Mouse (Mus musculus): Measurements from ENCODE around the gene Myo1g. TPM values are rescaled to one million over a fixed set of nuclear protein-coding genes. Genes with fewer than 3 reads are reported as not detected.

Myo1g gene
- polyA plus RNA-seq, 1 experiment from 2014 or later, result 6.8 TPM

DNA sequence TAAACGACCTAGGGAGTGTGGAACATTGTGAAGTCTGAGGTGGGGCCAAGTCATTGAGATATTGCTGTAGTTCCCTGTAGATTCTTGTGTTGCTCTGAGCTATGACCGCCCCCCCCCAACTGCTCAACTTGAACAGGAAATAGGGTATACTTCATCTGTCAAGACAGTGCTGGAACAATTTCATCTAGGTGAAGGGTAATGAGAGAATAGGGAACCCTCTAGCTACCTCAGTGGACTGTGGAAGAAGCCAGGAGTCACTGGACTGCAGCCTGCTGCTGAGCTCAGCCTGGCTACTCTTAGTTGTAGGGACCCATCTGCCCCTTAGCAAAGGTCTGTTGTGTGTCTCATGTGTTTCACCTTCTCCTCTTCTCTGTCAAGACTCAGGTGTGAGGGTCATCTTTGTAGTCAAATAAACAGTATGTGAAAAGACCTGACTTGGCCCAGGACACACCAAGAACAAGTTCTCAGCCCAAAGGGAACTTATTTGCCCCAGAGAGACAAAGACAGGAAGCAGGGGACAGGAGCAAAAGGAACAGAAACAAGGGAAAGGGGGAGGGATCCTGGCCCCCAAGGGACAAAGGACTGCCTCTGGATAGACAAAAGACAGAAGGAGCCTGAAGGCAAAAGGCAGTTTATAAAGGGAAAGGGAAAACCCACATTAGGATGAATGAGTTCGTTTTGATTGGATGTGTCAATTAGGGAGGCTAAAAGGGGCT lies 36.4 kb downstream of the Myo1g start:
- Histone ChIP-seq H3K4me3 (ENCODE audit: low read length) (no peak overlapping the region), H3K9ac (ENCODE audit: low read length) (no peak overlapping the region), H3K4me1 (ENCODE audit: control insufficient read depth, insufficient read depth, low read length) (no peaks in the 10 kb centered on the region), H3K9me3 (replicated peaks; ENCODE audit: control insufficient read depth, low read length) (no peaks in the 10 kb centered on the region), H3K4me2 (ENCODE audit: low read depth, low read length) (no peak overlapping the region), H3K27me3 (ENCODE audit: control insufficient read depth, insufficient read depth, low read length) (no peaks in the 10 kb centered on the region), H3K36me3 (ENCODE audit: control insufficient read depth, insufficient read depth) (no peaks in the 10 kb centered on the region), H3K27ac (ENCODE audit: low read length) (peak overlapping the region; percentile 33; the same call in 1 of the 2 replicates)
- WGBS, result 52% methylated on average over 3 of the region's 3 CpGs
- ATAC-seq (replicated peaks; ENCODE audit: extremely low read depth, insufficient read depth, low FRiP score), result no peak; the same call in 1 of the 2 replicates

DNA sequence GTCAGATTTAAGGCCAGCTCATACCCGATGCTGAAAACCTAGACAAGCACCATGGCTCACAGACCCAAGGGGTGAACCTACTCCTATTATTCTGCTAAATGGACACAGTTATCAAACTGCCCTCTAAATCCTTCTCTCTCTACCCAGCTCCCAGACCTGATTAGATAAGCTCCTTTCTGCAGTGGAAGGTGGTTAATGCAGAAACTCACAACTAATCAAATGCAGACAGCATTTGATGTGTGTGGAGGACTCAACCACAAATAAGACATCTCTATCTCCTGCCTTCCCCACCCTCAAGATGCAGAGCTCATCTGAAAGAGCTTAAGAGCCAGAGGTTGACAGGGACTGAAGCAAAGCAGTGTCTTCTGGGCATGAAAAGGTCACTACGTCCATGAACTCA lies 37.7 kb downstream of the Myo1g start:
- no peak overlapping the region for H3K27ac ChIP-seq (ENCODE audit: low read length)
- 70% methylated on average over 2 of the region's 2 CpGs for WGBS
- H3K9me3 ChIP-seq (replicated peaks; ENCODE audit: control insufficient read depth, low read length), result no peaks in the 10 kb centered on the region
- H3K4me1 ChIP-seq (ENCODE audit: control insufficient read depth, insufficient read depth, low read length), result no peaks in the 10 kb centered on the region
- no peak overlapping the region for H3K9ac ChIP-seq (ENCODE audit: low read length)
- H3K4me3 ChIP-seq (ENCODE audit: low read length), result no peak overlapping the region
- H3K4me2 ChIP-seq (ENCODE audit: low read depth, low read length), result no peak overlapping the region
- no peak for ATAC-seq (replicated peaks; ENCODE audit: extremely low read depth, insufficient read depth, low FRiP score)
- H3K27me3 ChIP-seq (ENCODE audit: control insufficient read depth, insufficient read depth, low read length), result no peaks in the 10 kb centered on the region
- H3K36me3 ChIP-seq (ENCODE audit: control insufficient read depth, insufficient read depth), result no peaks in the 10 kb centered on the region

DNA sequence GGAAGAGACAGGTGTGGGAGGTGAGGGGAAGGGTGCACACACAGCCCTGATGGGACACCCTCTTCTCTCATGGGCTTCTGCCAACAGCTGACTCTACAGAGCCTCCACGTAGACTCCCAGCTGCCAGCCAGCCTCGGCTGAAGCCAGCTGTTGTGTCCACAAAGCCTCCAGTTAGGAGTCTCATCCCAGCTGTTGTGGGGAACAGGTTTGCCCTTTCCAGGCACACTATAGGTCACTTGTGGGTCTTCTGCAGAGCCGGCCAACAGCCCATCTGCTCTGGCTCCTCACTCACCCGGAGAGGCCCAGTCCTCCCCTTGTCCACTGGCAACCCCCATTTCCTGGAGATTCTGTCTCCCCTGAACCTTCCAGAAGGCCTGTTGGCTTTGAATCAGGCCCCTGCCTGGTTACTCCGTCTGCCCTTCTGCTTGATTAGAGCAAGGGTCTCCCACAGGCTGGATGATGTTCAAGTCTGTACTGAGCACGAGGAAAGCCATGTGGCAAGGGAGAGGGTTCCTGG lies 39.0 kb downstream of the Myo1g start:
- 46% methylated on average over 6 of the region's 6 CpGs for WGBS
- Histone ChIP-seq H3K27me3 (ENCODE audit: control insufficient read depth, insufficient read depth, low read length) (no peaks in the 10 kb centered on the region), H3K9ac (ENCODE audit: low read length) (no peak overlapping the region), H3K4me3 (ENCODE audit: low read length) (no peak overlapping the region), H3K9me3 (replicated peaks; ENCODE audit: control insufficient read depth, low read length) (no peaks in the 10 kb centered on the region), H3K36me3 (ENCODE audit: control insufficient read depth, insufficient read depth) (no peaks in the 10 kb centered on the region), H3K4me2 (ENCODE audit: low read depth, low read length) (no peak overlapping the region), H3K27ac (ENCODE audit: low read length) (no peak overlapping the region), H3K4me1 (ENCODE audit: control insufficient read depth, insufficient read depth, low read length) (no peaks in the 10 kb centered on the region)
- no peak for ATAC-seq (replicated peaks; ENCODE audit: extremely low read depth, insufficient read depth, low FRiP score)

DNA sequence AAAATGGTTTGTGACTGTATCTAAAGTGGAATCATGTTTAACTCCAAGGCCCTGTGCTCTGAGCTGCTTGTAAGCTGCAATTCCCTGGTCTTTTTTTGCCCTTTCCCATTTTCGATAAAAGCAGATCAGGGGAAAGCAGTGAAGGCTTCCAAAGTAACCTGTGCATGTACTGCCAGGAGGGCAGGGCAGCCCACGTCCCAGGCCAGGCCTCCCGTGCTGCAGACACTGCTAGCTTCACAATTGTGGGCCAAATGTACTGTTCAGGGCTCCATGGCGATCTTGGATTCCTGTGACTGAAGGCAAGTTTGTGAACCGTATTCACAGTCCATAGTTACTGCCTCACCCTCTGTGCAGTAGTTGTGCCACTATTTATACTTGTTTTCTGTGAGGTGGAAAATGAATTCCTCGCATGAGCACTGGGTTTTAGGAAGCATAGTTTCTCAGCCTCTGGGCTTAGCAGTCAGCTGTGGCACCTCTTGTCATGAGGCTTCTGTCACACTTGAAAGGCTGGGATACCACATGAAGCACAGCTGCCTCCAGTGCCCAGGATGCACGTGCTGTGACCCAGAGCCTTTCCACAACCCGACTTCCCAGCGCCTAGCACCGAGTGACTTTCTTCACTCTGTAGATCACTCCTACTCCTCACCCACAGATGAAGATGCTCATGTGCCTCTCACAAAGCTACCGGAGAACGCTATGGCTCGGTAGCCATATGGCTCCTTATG lies 39.9 kb downstream of the Myo1g start:
- WGBS, result 75% methylated on average over 13 of the region's 13 CpGs
- Histone ChIP-seq H3K4me3 (ENCODE audit: low read length) (no peak overlapping the region), H3K36me3 (ENCODE audit: control insufficient read depth, insufficient read depth) (no peaks in the 10 kb centered on the region), H3K27me3 (ENCODE audit: control insufficient read depth, insufficient read depth, low read length) (no peaks in the 10 kb centered on the region), H3K4me1 (ENCODE audit: control insufficient read depth, insufficient read depth, low read length) (no peaks in the 10 kb centered on the region), H3K4me2 (ENCODE audit: low read depth, low read length) (no peak overlapping the region), H3K9ac (ENCODE audit: low read length) (no peak overlapping the region), H3K27ac (ENCODE audit: low read length) (no peak overlapping the region), H3K9me3 (replicated peaks; ENCODE audit: control insufficient read depth, low read length) (no peaks in the 10 kb centered on the region)
- ATAC-seq (replicated peaks; ENCODE audit: extremely low read depth, insufficient read depth, low FRiP score), result no peak

DNA sequence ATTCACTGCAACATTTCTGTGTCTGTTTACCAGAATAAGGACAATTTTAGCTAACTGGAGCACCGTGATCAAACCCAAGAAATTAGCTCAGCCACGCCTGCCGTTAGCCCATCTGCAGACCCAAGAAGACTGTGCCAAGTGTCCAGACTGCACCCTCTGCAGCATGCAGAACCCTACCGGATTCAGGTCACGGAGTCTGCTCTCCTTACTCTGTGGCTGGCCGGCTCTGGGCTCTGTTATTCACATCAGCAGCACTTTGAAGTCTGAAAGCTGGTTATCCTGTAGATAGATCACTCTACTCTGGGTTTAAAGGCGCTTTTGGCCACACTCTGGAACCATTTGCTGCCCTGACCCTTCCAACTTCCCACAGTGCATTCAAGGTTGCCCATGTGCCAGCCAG lies 40.6 kb downstream of the Myo1g start:
- Histone ChIP-seq H3K4me2 (ENCODE audit: low read depth, low read length) (no peak overlapping the region), H3K36me3 (ENCODE audit: control insufficient read depth, insufficient read depth) (no peaks in the 10 kb centered on the region), H3K27ac (ENCODE audit: low read length) (no peak overlapping the region), H3K4me1 (ENCODE audit: control insufficient read depth, insufficient read depth, low read length) (no peaks in the 10 kb centered on the region), H3K4me3 (ENCODE audit: low read length) (no peak overlapping the region), H3K9ac (ENCODE audit: low read length) (no peak overlapping the region), H3K27me3 (ENCODE audit: control insufficient read depth, insufficient read depth, low read length) (no peaks in the 10 kb centered on the region), H3K9me3 (replicated peaks; ENCODE audit: control insufficient read depth, low read length) (no peaks in the 10 kb centered on the region)
- WGBS, result 67% methylated on average over 7 of the region's 7 CpGs
- no peak for ATAC-seq (replicated peaks; ENCODE audit: extremely low read depth, insufficient read depth, low FRiP score)

DNA sequence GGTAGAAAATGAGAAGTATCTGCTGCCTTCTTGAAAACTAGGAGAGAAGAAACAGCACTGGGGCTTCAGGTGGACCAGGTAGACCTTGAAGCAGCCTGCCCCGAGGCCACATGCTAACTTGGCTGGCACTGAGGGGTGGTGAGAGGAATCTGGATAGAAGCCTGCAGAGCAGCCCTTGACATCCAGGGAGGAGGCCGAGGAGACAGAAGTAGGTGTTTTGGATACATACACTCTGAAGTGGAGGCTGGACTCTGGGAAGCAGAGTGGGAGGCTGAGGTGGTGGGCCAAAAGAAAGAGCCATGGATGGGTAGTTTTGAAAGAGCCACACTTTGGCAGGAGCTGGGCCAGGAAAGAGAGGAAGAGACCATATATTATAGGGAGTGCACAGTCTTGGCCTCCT lies 41.5 kb downstream of the Myo1g start:
- ATAC-seq (replicated peaks; ENCODE audit: extremely low read depth, insufficient read depth, low FRiP score), result no peak
- Histone ChIP-seq H3K4me1 (ENCODE audit: control insufficient read depth, insufficient read depth, low read length) (peaks cover under 1% of the 10 kb centered on the region), H3K9me3 (replicated peaks; ENCODE audit: control insufficient read depth, low read length) (no peaks in the 10 kb centered on the region), H3K9ac (ENCODE audit: low read length) (no peak overlapping the region), H3K4me2 (ENCODE audit: low read depth, low read length) (no peak overlapping the region), H3K27ac (ENCODE audit: low read length) (no peak overlapping the region), H3K27me3 (ENCODE audit: control insufficient read depth, insufficient read depth, low read length) (no peaks in the 10 kb centered on the region), H3K4me3 (ENCODE audit: low read length) (no peak overlapping the region), H3K36me3 (ENCODE audit: control insufficient read depth, insufficient read depth) (no peaks in the 10 kb centered on the region)
- WGBS, result 65% methylated on average over 2 of the region's 2 CpGs

DNA sequence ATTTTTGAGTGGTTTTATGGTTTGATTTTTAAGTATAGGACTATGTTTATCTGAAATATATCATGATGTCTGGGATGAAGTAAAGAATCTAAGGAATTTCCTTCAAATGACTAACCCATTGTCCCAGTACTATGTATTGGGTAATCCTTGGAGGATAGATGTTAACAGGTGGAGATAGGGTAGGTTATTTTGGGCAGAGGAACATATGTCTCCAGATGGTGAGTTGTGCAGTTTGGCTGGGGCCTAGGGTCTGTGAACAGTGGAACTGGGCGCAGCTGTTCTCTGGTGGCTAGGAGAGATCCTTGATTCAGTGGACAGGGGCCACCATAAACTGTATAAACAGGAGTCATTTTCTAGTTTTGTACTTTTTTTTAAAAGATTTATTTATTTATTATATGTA lies 43.4 kb downstream of the Myo1g start:
- 77% methylated on average over 1 of the region's 1 CpGs for WGBS
- no peaks in the 10 kb centered on the region for H3K9me3 ChIP-seq (replicated peaks; ENCODE audit: control insufficient read depth, low read length)
- H3K4me2 ChIP-seq (ENCODE audit: low read depth, low read length), result no peak overlapping the region
- no peak overlapping the region for H3K4me3 ChIP-seq (ENCODE audit: low read length)
- no peak for ATAC-seq (replicated peaks; ENCODE audit: extremely low read depth, insufficient read depth, low FRiP score)
- no peaks in the 10 kb centered on the region for H3K36me3 ChIP-seq (ENCODE audit: control insufficient read depth, insufficient read depth)
- no peak overlapping the region for H3K27ac ChIP-seq (ENCODE audit: low read length)
- H3K4me1 ChIP-seq (ENCODE audit: control insufficient read depth, insufficient read depth, low read length), result peaks cover 12% of the 10 kb centered on the region
- no peaks in the 10 kb centered on the region for H3K27me3 ChIP-seq (ENCODE audit: control insufficient read depth, insufficient read depth, low read length)
- H3K9ac ChIP-seq (ENCODE audit: low read length), result no peak overlapping the region

DNA sequence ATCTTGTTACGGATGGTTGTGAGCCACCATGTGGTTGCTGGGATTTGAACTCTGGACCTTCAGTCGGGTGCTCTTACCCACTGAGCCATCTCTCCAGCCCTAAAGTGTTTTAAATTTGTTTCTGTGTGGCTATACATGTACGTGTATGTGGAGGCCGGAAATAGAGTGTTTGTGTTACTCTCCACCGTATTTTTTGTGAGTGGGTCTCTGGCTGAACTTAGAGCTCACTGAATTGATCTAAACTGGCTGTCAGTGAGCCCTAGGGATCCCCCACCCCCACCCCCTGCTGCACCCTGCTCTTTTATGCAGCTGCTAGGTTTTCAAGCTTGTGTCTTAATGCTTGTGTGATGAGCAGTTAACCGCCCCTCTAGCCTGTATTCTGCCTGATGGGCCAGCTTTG lies 43.9 kb downstream of the Myo1g start:
- 74% methylated on average over 6 of the region's 6 CpGs for WGBS
- no peak overlapping the region for H3K9ac ChIP-seq (ENCODE audit: low read length)
- H3K9me3 ChIP-seq (replicated peaks; ENCODE audit: control insufficient read depth, low read length), result no peaks in the 10 kb centered on the region
- no peak overlapping the region for H3K4me2 ChIP-seq (ENCODE audit: low read depth, low read length)
- no peaks in the 10 kb centered on the region for H3K27me3 ChIP-seq (ENCODE audit: control insufficient read depth, insufficient read depth, low read length)
- no peak overlapping the region for H3K27ac ChIP-seq (ENCODE audit: low read length)
- no peaks in the 10 kb centered on the region for H3K36me3 ChIP-seq (ENCODE audit: control insufficient read depth, insufficient read depth)
- H3K4me3 ChIP-seq (ENCODE audit: low read length), result no peak overlapping the region
- H3K4me1 ChIP-seq (ENCODE audit: control insufficient read depth, insufficient read depth, low read length), result peaks cover 13% of the 10 kb centered on the region
- ATAC-seq (replicated peaks; ENCODE audit: extremely low read depth, insufficient read depth, low FRiP score), result no peak

DNA sequence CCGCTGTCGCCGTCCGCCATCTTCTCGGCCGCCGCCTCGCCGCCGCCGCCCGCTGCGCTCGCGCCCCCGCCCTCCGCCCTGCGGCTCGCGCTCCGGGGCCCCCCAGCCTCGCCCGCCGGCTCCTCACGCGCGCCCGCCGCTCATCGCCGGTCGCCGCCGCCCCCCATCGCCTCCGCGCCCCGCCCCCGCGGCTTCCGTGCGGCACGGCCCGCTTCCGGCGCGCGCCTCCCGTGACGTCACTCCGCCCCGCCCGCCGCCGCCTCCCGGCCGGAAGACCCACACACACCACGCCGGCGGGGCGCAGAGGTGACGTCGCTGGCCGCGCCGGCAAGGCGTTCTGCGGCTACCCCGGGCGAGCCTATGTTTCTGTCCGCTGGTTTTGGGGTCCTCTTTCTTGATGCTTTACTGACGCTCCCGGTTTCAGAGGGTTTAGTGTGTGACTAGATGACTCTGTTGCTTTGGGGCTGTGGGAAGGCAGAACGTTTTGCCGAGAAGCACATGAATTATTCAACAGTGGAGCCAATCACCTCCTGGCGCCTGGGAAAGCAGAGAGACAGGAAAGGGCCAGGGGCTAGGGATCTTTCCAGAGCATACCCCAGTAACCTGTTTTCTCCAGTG lies 44.8 kb downstream of the Myo1g start, which contains the start of gene Purb:
Gene Purb (minus strand): TSS at position 51 of the 618 bp plus-strand sequence.
- Histone ChIP-seq H3K27ac (ENCODE audit: low read length) (peak within 1 kb of the TSS; percentile 98), H3K9me3 (replicated peaks; ENCODE audit: control insufficient read depth, low read length) (no peaks in the 10 kb centered on the region), H3K4me1 (ENCODE audit: control insufficient read depth, insufficient read depth, low read length) (peaks cover 19% of the 10 kb centered on the region), H3K9ac (ENCODE audit: low read length) (peak within 1 kb of the TSS; percentile 98), H3K36me3 (ENCODE audit: control insufficient read depth, insufficient read depth) (no peaks in the 10 kb centered on the region), H3K27me3 (ENCODE audit: control insufficient read depth, insufficient read depth, low read length) (no peaks in the 10 kb centered on the region), H3K4me3 (ENCODE audit: low read length) (peak within 1 kb of the TSS; percentile 97), H3K4me2 (ENCODE audit: low read depth, low read length) (peak within 1 kb of the TSS; percentile 91)
- ATAC-seq (replicated peaks; ENCODE audit: extremely low read depth, insufficient read depth, low FRiP score), result peak; percentile 92
- WGBS, result under 1% methylated on average over 28 of the region's 76 CpGs

Data from heart, embryonic 16.5 days (tissue).